Mouse (Mus musculus) left cerebral cortex, adult 6 months (tissue): ENCODE measurements around the gene Krtap19-4. TPM values are rescaled to one million over a fixed set of nuclear protein-coding genes. Genes with fewer than 3 reads are reported as not detected.

Experiments
- long read RNA-seq, 2 experiments: library from polyadenylated mRNA; unstranded; transcript quantifications; one replicate each; pipeline ENCODE4 v2.0.0; 2019 to 2020
- polyA plus RNA-seq: library from polyadenylated mRNA; unstranded; fragments of <200 nt; fragmentation: Nextera tagmentation; gene quantifications from 2 replicates; pipeline ENCODE4 v1.2.3, GENCODE M21; 2021

The Krtap19-4 gene
- not detected in 2 replicates for polyA plus RNA-seq
- long read RNA-seq, experiment 1, result 0 reads
- long read RNA-seq, experiment 2, result 0 reads

GRCm38 (mm10) chr16:88884989-88885388 lies at the start of gene Krtap19-4:
TSS of gene Krtap19-4 (minus strand) at chr16:88885089.

GRCm38 (mm10) chr16:88932165-88932564 lies 47.3 kb upstream of the Krtap19-4 start, which contains the start of gene Krtap19-9b:
TSS of gene Krtap19-9b (minus strand) at chr16:88932265.

GRCm38 (mm10) chr16:88896357-88896756 lies 11.5 kb upstream of the Krtap19-4 start, which contains the start of gene Krtap19-5:
TSS of gene Krtap19-5 (minus strand) at chr16:88896457.

GRCm38 (mm10) chr16:88877938-88878337 lies 7.0 kb downstream of the Krtap19-4 start, which contains the start of gene Krtap19-3:
TSS of gene Krtap19-3 (minus strand) at chr16:88878038.

GRCm38 (mm10) chr16:88874169-88874568 lies 10.7 kb downstream of the Krtap19-4 start, which contains the start of gene Krtap19-2:
TSS of gene Krtap19-2 (minus strand) at chr16:88874269.

GRCm38 (mm10) chr16:88869311-88869710 lies 15.6 kb downstream of the Krtap19-4 start, which contains the start of gene Krtap19-1:
TSS of gene Krtap19-1 (minus strand) at chr16:88869411.

Other genes starting within 250 kb of the Krtap19-4 start
- not detected in 2 replicates for gene Krtap26-1, start 237.3 kb downstream of the Krtap19-4 start, polyA plus RNA-seq
- not detected in 2 replicates for gene Krtap27-1, start 213.4 kb downstream of the Krtap19-4 start, polyA plus RNA-seq
- not detected in 2 replicates for gene 2310061N02Rik, start 177.1 kb downstream of the Krtap19-4 start, polyA plus RNA-seq
- not detected in 2 replicates for gene Krtap13-1, start 156.2 kb downstream of the Krtap19-4 start, polyA plus RNA-seq
- gene Krtap13, start 133.5 kb downstream of the Krtap19-4 start, polyA plus RNA-seq, result not detected in 2 replicates
- gene 2310034C09Rik, start 126.2 kb downstream of the Krtap19-4 start, polyA plus RNA-seq, result not detected in 2 replicates
- not detected in 2 replicates for gene 2310057N15Rik, start 110.9 kb downstream of the Krtap19-4 start, polyA plus RNA-seq
- not detected in 2 replicates for gene Gm5965, start 107.2 kb downstream of the Krtap19-4 start, polyA plus RNA-seq
- not detected in 2 replicates for gene Gm20741, start 72.9 kb downstream of the Krtap19-4 start, polyA plus RNA-seq
- gene Krtap15, start 64.9 kb downstream of the Krtap19-4 start, polyA plus RNA-seq, result not detected in 2 replicates
- gene Krtap14, start 58.9 kb downstream of the Krtap19-4 start, polyA plus RNA-seq, result not detected in 2 replicates
- gene Krtap19-1, start 15.7 kb downstream of the Krtap19-4 start, polyA plus RNA-seq, result not detected in 2 replicates
- gene Krtap19-2, start 10.8 kb downstream of the Krtap19-4 start, polyA plus RNA-seq, result not detected in 2 replicates
- gene Krtap19-3, start 7.1 kb downstream of the Krtap19-4 start, polyA plus RNA-seq, result not detected in 2 replicates
- not detected in 2 replicates for gene Krtap19-5, start 11.4 kb upstream of the Krtap19-4 start, polyA plus RNA-seq
- not detected in 2 replicates for gene Krtap19-9b, start 47.2 kb upstream of the Krtap19-4 start, polyA plus RNA-seq
- not detected in 2 replicates for gene Krtap16-3, start 77.8 kb upstream of the Krtap19-4 start, polyA plus RNA-seq
- not detected in 2 replicates for gene Krtap22-2, start 125.7 kb upstream of the Krtap19-4 start, polyA plus RNA-seq
- gene Gm10229, start 130.2 kb upstream of the Krtap19-4 start, polyA plus RNA-seq, result not detected in 2 replicates
- not detected in 2 replicates for gene Krtap6-1, start 146.6 kb upstream of the Krtap19-4 start, polyA plus RNA-seq
- gene Gm10228, start 156.4 kb upstream of the Krtap19-4 start, polyA plus RNA-seq, result not detected in 2 replicates
- gene Krtap6-5, start 162.8 kb upstream of the Krtap19-4 start, polyA plus RNA-seq, result not detected in 2 replicates
- gene 1110025L11Rik, start 178.9 kb upstream of the Krtap19-4 start, polyA plus RNA-seq, result not detected in 2 replicates
- not detected in 2 replicates for gene Krtap6-3, start 198.9 kb upstream of the Krtap19-4 start, polyA plus RNA-seq